Mouse (Mus musculus) lung, adult 2 months (tissue): ENCODE measurements at regions not wholly inside any gene's neighbourhood (a gene's known extent, or its start where the extent isn't known, plus 50 kb on each side); places are given as distances from the start of the nearest gene placed in this dataset.

ENCODE experiments used
- CTCF ChIP-seq: fragments of 200-500 bp; IDR thresholded peaks from 2 replicates; pipeline ENCODE4 v1.5.1; 2011; ENCODE audit warnings: mild to moderate bottlenecking, low read length, control low read depth; ENCODE audit not compliant: insufficient read depth
- POLR2A ChIP-seq: fragments of 200-500 bp; IDR thresholded peaks from 2 replicates; pipeline ENCODE4 v1.6.1; 2011; ENCODE audit warnings: low read depth, mild to moderate bottlenecking, control low read depth, low read length, borderline replicate concordance; ENCODE audit errors: extremely low read depth

DNA sequence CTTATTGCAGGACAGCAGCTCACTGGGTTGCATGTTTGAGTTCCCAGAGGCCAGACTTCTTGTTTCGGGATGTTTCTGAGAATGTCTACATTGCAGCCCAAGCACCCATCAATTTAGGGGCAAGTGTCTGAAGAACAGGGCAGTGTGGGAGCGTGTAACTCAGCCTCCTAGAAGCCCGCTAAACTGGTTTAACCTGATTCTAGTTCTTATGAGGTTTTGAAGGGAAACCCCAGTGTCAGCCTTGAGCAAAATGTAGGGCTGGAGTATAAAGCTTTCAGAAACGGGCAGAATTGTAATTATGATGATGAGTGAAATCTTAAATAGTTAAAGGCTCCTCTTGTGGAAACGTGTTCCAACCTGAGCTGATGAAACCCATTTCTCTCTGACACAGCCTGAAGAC lies 100.9 kb upstream of the Ankrd50 start:
- TF ChIP-seq POLR2A (no peak), CTCF (no peak)
